Mouse (Mus musculus) neural tube, embryonic 12.5 days (tissue): Measurements from ENCODE around the gene Rasl10b. TPM values are rescaled to one million over a fixed set of nuclear protein-coding genes. Genes with fewer than 3 reads are reported as not detected.

Source experiments
- ATAC-seq: fragments of 200-750 bp; cut with Nextera tagmentation; 2 replicates; pipeline ENCODE4 v1.8.0; 2017; ENCODE audit warnings: low read depth, mild to moderate bottlenecking, moderate TSS enrichment, moderate library complexity; ENCODE audit not compliant: low FRiP score
- H3K27ac ChIP-seq: fragments of 300-500 bp; sonication (generic); 2 replicates; pipeline ENCODE4 v1.5.1; 2016
- H3K27me3 ChIP-seq: fragments of 300-500 bp; sonication (generic); replicated peaks from 2 replicates; pipeline ENCODE4 v1.6.1; 2016; ENCODE audit warnings: mild to moderate bottlenecking
- H3K36me3 ChIP-seq: fragments of 300-500 bp; sonication (generic); 2 replicates; pipeline ENCODE4 v1.6.1; 2016; ENCODE audit warnings: mild to moderate bottlenecking
- H3K4me1 ChIP-seq: fragments of 300-500 bp; sonication (generic); 2 replicates; pipeline ENCODE4 v1.6.1; 2016
- H3K4me2 ChIP-seq: fragments of 300-500 bp; sonication (generic); replicated peaks from 2 replicates; pipeline ENCODE4 v1.6.1; 2016; ENCODE audit warnings: mild to moderate bottlenecking
- H3K4me3 ChIP-seq: fragments of 300-500 bp; sonication (generic); 2 replicates; pipeline ENCODE4 v1.5.1; 2016
- H3K9ac ChIP-seq: fragments of 300-500 bp; sonication (generic); 2 replicates; pipeline ENCODE4 v1.6.1; 2016; ENCODE audit warnings: mild to moderate bottlenecking
- H3K9me3 ChIP-seq: fragments of 300-500 bp; sonication (generic); 2 replicates; pipeline ENCODE4 v1.6.1; 2016; ENCODE audit warnings: mild to moderate bottlenecking
- WGBS: fragments of 180-500 bp; shearing (Covaris S2); methylation state at CpG from one replicate; pipeline ENCODE4 v1.1.7; 2016; 5-methylcytosine and 5-hydroxymethylcytosine counted together
- polyA plus RNA-seq: library from polyadenylated mRNA; unstranded; fragments of >200 nt; fragmentation: Nextera tagmentation; extraction: Ambion mirVana; gene quantifications from 2 replicates; pipeline ENCODE4 v1.2.1, GENCODE M21; 2016

Rasl10b gene
- polyA plus RNA-seq: 24.2 and 26.5 TPM in 2 replicates

- peak within 1 kb of the TSS; percentile 90 for H3K4me2 ChIP-seq
- peak within 1 kb of the TSS; percentile 93 for H3K9ac ChIP-seq
- H3K27ac ChIP-seq: no peak within 1 kb of the TSS
- no peaks in the 10 kb centered on the region for H3K36me3 ChIP-seq
- H3K4me3 ChIP-seq: peak within 1 kb of the TSS; percentile 96
- ATAC-seq: peak; percentile 83
- 0 out of 2 replicates have a peak, but pooled peaks cover 3% of the 10 kb centered on the region for H3K27me3 ChIP-seq
- H3K9me3 ChIP-seq: no peaks in the 10 kb centered on the region
- under 1% methylated on average over 27 of the region's 44 CpGs for WGBS
- peaks cover 17% of the 10 kb centered on the region for H3K4me1 ChIP-seq
Measured at GRCm38 (mm10) chr11:83409087-83409754, at the start of gene Rasl10b. Rasl10b (plus strand) TSS chr11:83409137.

DNA sequence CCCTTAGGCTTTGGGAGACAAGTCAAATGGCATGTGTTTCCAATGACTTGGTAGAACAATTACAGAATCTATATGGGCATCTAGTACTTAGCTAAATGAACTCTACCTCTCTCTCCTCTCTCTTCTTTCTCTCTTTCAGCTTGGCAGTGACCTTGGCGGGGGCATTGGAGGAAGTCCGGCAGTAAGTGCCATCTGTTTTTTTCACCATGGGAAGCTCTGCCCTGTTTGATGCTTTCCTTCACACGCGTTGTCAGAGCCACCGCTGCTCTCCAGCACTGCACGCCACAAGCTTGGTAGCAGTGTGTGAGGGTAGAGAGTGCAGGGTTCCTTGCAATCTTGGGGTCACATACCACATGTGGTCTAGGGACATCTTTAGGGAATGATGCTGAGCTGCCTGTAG is 44.3 kb upstream of the Rasl10b start:
- Histone ChIP-seq H3K9ac (no peak overlapping the region), H3K4me2 (no peak overlapping the region), H3K4me1 (no peaks in the 10 kb centered on the region), H3K9me3 (no peaks in the 10 kb centered on the region), H3K4me3 (no peak overlapping the region), H3K27me3 (no peaks in the 10 kb centered on the region), H3K27ac (no peak overlapping the region), H3K36me3 (peaks cover 46% of the 10 kb centered on the region)
- 87% methylated on average over 6 of the region's 6 CpGs for WGBS
- no peak for ATAC-seq

DNA sequence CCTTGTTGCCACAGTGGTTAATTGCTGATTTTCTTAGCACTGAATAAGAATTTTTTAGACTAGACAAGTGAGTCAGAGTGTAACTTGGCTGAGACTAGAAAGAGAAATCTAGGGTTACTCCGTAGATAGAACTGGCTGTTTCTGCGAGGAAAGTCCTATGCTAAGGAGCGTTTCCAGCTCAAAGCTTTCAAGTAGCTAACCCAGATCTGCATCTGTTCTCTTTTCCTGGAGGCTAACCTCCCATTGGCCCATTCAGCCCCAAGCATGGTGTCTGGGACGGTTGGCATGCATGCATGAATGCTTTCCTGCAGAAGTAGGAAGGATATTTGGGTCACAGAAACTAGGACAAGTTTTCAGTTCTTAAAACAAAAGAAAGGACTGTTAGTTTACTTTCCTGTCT is 37.7 kb upstream of the Rasl10b start:
- Histone ChIP-seq H3K9me3 (no peaks in the 10 kb centered on the region), H3K4me1 (no peaks in the 10 kb centered on the region), H3K4me2 (no peak overlapping the region), H3K36me3 (peaks cover 64% of the 10 kb centered on the region), H3K27me3 (no peaks in the 10 kb centered on the region), H3K4me3 (no peak overlapping the region), H3K27ac (no peak overlapping the region), H3K9ac (no peak overlapping the region)
- 92% methylated on average over 4 of the region's 4 CpGs for WGBS
- no peak for ATAC-seq

DNA sequence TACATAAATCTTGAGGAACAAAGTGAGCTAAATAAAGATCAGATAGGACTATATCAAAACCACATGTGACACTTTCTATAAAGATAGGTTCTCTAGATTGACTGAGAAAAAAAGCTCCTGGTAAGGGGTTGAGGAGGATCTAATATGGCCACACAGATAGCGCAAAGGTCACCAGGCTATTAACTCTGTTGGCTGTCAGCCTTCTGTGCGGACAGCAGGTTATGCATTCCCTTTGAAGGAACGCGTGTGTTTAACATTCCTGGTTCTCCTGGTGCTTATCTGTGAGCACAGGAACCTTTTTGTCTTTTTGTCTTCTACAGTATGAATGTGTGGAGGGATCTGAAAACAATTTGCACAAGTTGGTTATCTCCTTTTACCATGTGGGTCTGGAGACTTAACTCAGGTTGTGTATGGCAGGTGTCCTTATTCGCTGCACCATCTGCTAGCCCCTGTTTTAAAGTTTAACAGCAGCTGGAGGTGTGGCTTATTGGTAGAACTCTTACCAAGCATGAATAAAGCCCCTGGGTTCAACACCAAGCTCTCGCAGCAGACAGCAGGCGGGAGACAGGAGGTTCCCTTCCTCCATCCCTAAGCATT is 29.1 kb upstream of the Rasl10b start:
- no peak for ATAC-seq

GRCm38 (mm10) chr11:83382876-83383531 is 25.9 kb upstream of the Rasl10b start:
- Histone ChIP-seq H3K4me3 (no peak overlapping the region), H3K4me2 (peak overlapping the region; percentile 1; the same call in 1 of the 2 replicates), H3K9me3 (no peaks in the 10 kb centered on the region), H3K9ac (no peak overlapping the region), H3K36me3 (0 out of 2 replicates have a peak, but pooled peaks cover 2% of the 10 kb centered on the region), H3K4me1 (peaks cover 21% of the 10 kb centered on the region), H3K27me3 (no peaks in the 10 kb centered on the region), H3K27ac (no peak overlapping the region)
- ATAC-seq: no peak
- WGBS: 36% methylated on average over 9 of the region's 9 CpGs

More for the DNA sequence above, 29.1 kb upstream of the Rasl10b start:
- Histone ChIP-seq H3K4me2 (no peak overlapping the region), H3K9me3 (no peaks in the 10 kb centered on the region), H3K4me1 (peaks cover 21% of the 10 kb centered on the region), H3K9ac (no peak overlapping the region), H3K27me3 (no peaks in the 10 kb centered on the region), H3K4me3 (no peak overlapping the region), H3K36me3 (peaks cover 17% of the 10 kb centered on the region), H3K27ac (no peak overlapping the region)
- WGBS: 84% methylated on average over 7 of the region's 7 CpGs

GRCm38 (mm10) chr11:83383532-83383887 is 25.4 kb upstream of the Rasl10b start:
- ATAC-seq: no peak
- Histone ChIP-seq H3K27ac (no peak overlapping the region), H3K27me3 (no peaks in the 10 kb centered on the region), H3K4me3 (no peak overlapping the region), H3K36me3 (0 out of 2 replicates have a peak, but pooled peaks cover 2% of the 10 kb centered on the region), H3K4me1 (peaks cover 21% of the 10 kb centered on the region), H3K4me2 (peak overlapping the region; percentile 1; the same call in 1 of the 2 replicates), H3K9me3 (no peaks in the 10 kb centered on the region), H3K9ac (no peak overlapping the region)
- WGBS: 65% methylated on average over 1 of the region's 1 CpGs

GRCm38 (mm10) chr11:83393062-83393461 is 15.9 kb upstream of the Rasl10b start:
- WGBS: 94% methylated on average over 4 of the region's 4 CpGs
- Histone ChIP-seq H3K27ac (no peak overlapping the region), H3K9me3 (no peaks in the 10 kb centered on the region), H3K9ac (no peak overlapping the region), H3K4me3 (no peak overlapping the region), H3K36me3 (peaks cover 45% of the 10 kb centered on the region), H3K27me3 (no peaks in the 10 kb centered on the region), H3K4me1 (no peaks in the 10 kb centered on the region), H3K4me2 (no peak overlapping the region)
- no peak for ATAC-seq

DNA sequence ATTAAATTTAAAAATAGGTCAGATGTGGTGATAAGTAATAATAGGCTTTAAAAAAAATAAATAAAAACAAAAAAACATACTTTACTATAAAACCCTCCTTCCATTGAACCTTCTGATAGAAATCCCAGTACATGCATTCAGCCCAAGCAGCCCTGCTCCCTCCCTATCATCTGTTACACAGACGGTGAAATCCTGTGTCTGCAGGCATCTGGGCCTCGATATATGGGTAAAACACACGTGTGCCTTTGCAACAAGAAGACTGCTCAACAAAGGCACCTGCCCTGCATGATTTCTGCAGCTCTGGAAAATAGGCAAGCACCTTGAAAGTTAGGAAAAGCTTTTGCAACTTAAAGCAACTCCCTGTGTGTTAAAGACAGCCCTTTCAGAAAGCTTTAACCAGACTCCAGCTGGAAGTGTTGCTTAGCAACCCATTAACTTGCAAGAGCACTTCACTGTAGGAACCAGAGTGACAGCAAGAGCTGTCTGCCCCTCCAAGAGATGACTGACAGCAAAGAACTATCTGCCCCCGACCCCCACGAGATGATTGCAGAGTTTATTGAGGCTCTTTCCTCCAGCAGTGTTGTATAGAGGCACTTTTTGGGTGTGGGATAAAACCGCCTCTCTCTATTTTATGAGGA is 14.0 kb upstream of the Rasl10b start:
- Histone ChIP-seq H3K36me3 (peaks cover 52% of the 10 kb centered on the region), H3K4me1 (no peaks in the 10 kb centered on the region), H3K4me2 (0 out of 2 replicates have a peak overlapping the region, but pooled peaks have one; percentile 27), H3K9ac (no peak overlapping the region), H3K4me3 (no peak overlapping the region), H3K9me3 (no peaks in the 10 kb centered on the region), H3K27me3 (no peaks in the 10 kb centered on the region), H3K27ac (no peak overlapping the region)
- 19% methylated on average over 6 of the region's 6 CpGs for WGBS
- ATAC-seq: no peak

- Histone ChIP-seq H3K9ac (no peak overlapping the region), H3K4me2 (no peak overlapping the region), H3K4me3 (no peak overlapping the region), H3K27me3 (no peaks in the 10 kb centered on the region), H3K4me1 (no peaks in the 10 kb centered on the region), H3K36me3 (peaks cover 45% of the 10 kb centered on the region), H3K9me3 (no peaks in the 10 kb centered on the region), H3K27ac (no peak overlapping the region)
- no peak for ATAC-seq
- WGBS: 94% methylated on average over 7 of the region's 7 CpGs
Measured at GRCm38 (mm10) chr11:83397626-83398025, 11.3 kb upstream of the Rasl10b start.

GRCm38 (mm10) chr11:83398724-83399123 is 10.2 kb upstream of the Rasl10b start:
- Histone ChIP-seq H3K27me3 (no peaks in the 10 kb centered on the region), H3K9me3 (no peaks in the 10 kb centered on the region), H3K27ac (no peak overlapping the region), H3K36me3 (peaks cover 49% of the 10 kb centered on the region), H3K4me3 (no peak overlapping the region), H3K4me1 (no peaks in the 10 kb centered on the region), H3K9ac (no peak overlapping the region), H3K4me2 (no peak overlapping the region)
- 88% methylated on average over 5 of the region's 5 CpGs for WGBS
- ATAC-seq: no peak

GRCm38 (mm10) chr11:83403787-83404186 is 5.2 kb upstream of the Rasl10b start:
- Histone ChIP-seq H3K9ac (no peak overlapping the region), H3K27ac (no peak overlapping the region), H3K27me3 (no peaks in the 10 kb centered on the region), H3K9me3 (no peaks in the 10 kb centered on the region), H3K4me2 (no peak overlapping the region), H3K36me3 (peaks cover 32% of the 10 kb centered on the region), H3K4me1 (no peaks in the 10 kb centered on the region), H3K4me3 (no peak overlapping the region)
- ATAC-seq: no peak
- WGBS: 93% methylated on average over 7 of the region's 7 CpGs

DNA sequence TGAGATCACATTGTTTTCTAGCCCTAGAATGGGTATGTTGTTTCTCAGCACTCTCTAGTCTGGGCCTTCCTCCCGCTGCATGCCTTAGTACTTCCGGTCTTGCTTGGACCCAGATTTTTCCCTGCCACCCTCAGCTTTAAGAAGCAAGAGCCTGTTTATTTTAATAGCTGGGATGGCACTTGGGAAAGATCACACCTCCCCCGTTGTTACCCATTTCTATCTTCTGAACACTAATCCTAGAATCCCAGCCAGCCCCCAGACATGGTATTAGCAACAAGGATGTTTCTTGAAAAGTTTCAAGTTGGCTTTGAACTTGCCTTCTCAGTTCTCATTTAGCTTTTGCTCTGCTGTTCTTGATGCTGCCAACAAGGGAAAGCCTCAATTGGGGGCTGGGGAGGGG is 2.5 kb upstream of the Rasl10b start:
- Histone ChIP-seq H3K4me3 (no peak overlapping the region), H3K4me1 (peaks cover 12% of the 10 kb centered on the region), H3K36me3 (peaks cover 21% of the 10 kb centered on the region), H3K9me3 (no peaks in the 10 kb centered on the region), H3K4me2 (no peak overlapping the region), H3K27me3 (no peaks in the 10 kb centered on the region), H3K9ac (no peak overlapping the region), H3K27ac (no peak overlapping the region)
- no peak for ATAC-seq
- 70% methylated on average over 3 of the region's 3 CpGs for WGBS
